Mouse (Mus musculus) megakaryocyte, adult 5-6 weeks (primary cell): ENCODE measurements at regions not wholly inside any gene's neighbourhood (a gene's known extent, or its start where the extent isn't known, plus 50 kb on each side); places are given as distances from the start of the nearest gene placed in this dataset.

ENCODE experiments used
- ATAC-seq: 2 replicates; pipeline ENCODE4 v1.8.0; 2016; ENCODE audit warnings: mild to moderate bottlenecking, inconsistent platforms; ENCODE audit not compliant: poor library complexity, severe bottlenecking

GRCm38 (mm10) chr15:11774717-11775116 is 132.4 kb downstream of the Npr3 start:
- ATAC-seq, result no peak

- no peak for ATAC-seq
Measured at GRCm38 (mm10) chr15:11770596-11770995, 136.5 kb downstream of the Npr3 start.

- no peak for ATAC-seq
Measured at GRCm38 (mm10) chr15:11757963-11758362, 149.1 kb downstream of the Npr3 start.

GRCm38 (mm10) chr15:11756786-11757185 is 150.3 kb downstream of the Npr3 start:
- ATAC-seq, result no peak

- ATAC-seq, result no peak
Measured at GRCm38 (mm10) chr15:11753216-11753615, 153.9 kb downstream of the Npr3 start.

- no peak for ATAC-seq
Measured at GRCm38 (mm10) chr15:11750893-11751292, 156.2 kb downstream of the Npr3 start.

GRCm38 (mm10) chr15:11749509-11749908 is 157.6 kb downstream of the Npr3 start:
- ATAC-seq, result no peak

GRCm38 (mm10) chr15:11748306-11748705 is 158.8 kb downstream of the Npr3 start:
- no peak for ATAC-seq

GRCm38 (mm10) chr15:11746754-11747153 is 160.3 kb downstream of the Npr3 start:
- ATAC-seq, result no peak

GRCm38 (mm10) chr15:11745629-11746372 is 161.3 kb downstream of the Npr3 start:
- ATAC-seq, result no peak

GRCm38 (mm10) chr15:11744903-11745302 is 162.2 kb downstream of the Npr3 start:
- ATAC-seq, result no peak

GRCm38 (mm10) chr15:11744296-11744695 is 162.8 kb downstream of the Npr3 start:
- no peak for ATAC-seq

GRCm38 (mm10) chr15:11742820-11743219 is 164.3 kb downstream of the Npr3 start:
- no peak for ATAC-seq

GRCm38 (mm10) chr15:11742346-11742729 is 164.7 kb downstream of the Npr3 start:
- ATAC-seq, result no peak

- ATAC-seq, result no peak
Measured at GRCm38 (mm10) chr15:11741598-11742345, 165.3 kb downstream of the Npr3 start.

GRCm38 (mm10) chr15:11737436-11738000 is 169.6 kb downstream of the Npr3 start:
- ATAC-seq, result no peak

GRCm38 (mm10) chr15:11734639-11735265 is 172.3 kb downstream of the Npr3 start:
- ATAC-seq, result no peak

GRCm38 (mm10) chr15:11729381-11729780 is 177.7 kb downstream of the Npr3 start:
- no peak for ATAC-seq

- ATAC-seq, result no peak
Measured at GRCm38 (mm10) chr15:11725620-11726530, 181.2 kb downstream of the Npr3 start.

- ATAC-seq, result no peak
Measured at GRCm38 (mm10) chr15:11720645-11721044, 186.4 kb downstream of the Npr3 start.
